Mouse (Mus musculus): ENCODE data around the gene Tle4.

GRCm38 (mm10) chr19:14576311-14576710, 21.5 kb downstream of the Tle4 start:
- TF ChIP-seq POLR2A (IDR thresholded peaks at IDR 0.05; ENCODE audit: insufficient read length, low read depth) (no peak), USF1 (IDR thresholded peaks at IDR 0.05; ENCODE audit: low read depth) (no peak), SRF (IDR thresholded peaks at IDR 0.05; ENCODE audit: control insufficient read depth, insufficient read length, low read depth) (no peak), MYOG (IDR thresholded peaks at IDR 0.05; ENCODE audit: control insufficient read depth in 1 of 3, insufficient read depth in 1 of 3, insufficient read length in 2 of 3, low read depth in 2 of 3) (no peak), CEBPB (IDR thresholded peaks at IDR 0.05; ENCODE audit: insufficient read depth, poor library complexity, severe bottlenecking) (no peak)

Data from myocyte (in vitro differentiated cells).